Mouse (Mus musculus) neural tube, embryonic 14.5 days (tissue): ENCODE measurements around the gene Gm29797. TPM values are rescaled to one million over a fixed set of nuclear protein-coding genes. Genes with fewer than 3 reads are reported as not detected.
A peak's percentile ranks its signal among the peaks of the same experiment; 100 is the strongest.

ENCODE experiments used
- ATAC-seq: fragments of 200-750 bp; cut with Nextera tagmentation; 2 replicates; pipeline ENCODE4 v1.8.0; 2017; ENCODE audit warnings: low read depth, mild to moderate bottlenecking, moderate TSS enrichment, moderate library complexity
- H3K27ac ChIP-seq: fragments of 300-500 bp; sonication (generic); 2 replicates; pipeline ENCODE4 v1.5.1; 2014; ENCODE audit warnings: low read depth, mild to moderate bottlenecking, control low read depth, low read length, moderate library complexity, mixed read lengths
- H3K27me3 ChIP-seq: fragments of 300-500 bp; sonication (generic); 2 replicates; pipeline ENCODE4 v1.6.1; 2014; ENCODE audit warnings: low read length; ENCODE audit not compliant: control insufficient read depth, insufficient read depth
- H3K36me3 ChIP-seq: fragments of 300-500 bp; sonication (generic); 2 replicates; pipeline ENCODE4 v1.6.1; 2014; ENCODE audit warnings: low read length, mixed read lengths; ENCODE audit not compliant: control insufficient read depth, insufficient read depth
- H3K4me1 ChIP-seq: fragments of 300-500 bp; sonication (generic); 2 replicates; pipeline ENCODE4 v1.6.1; 2014; ENCODE audit warnings: low read length; ENCODE audit not compliant: control insufficient read depth, insufficient read depth
- H3K4me2 ChIP-seq: fragments of 300-500 bp; sonication (generic); 2 replicates; pipeline ENCODE4 v1.6.1; 2014; ENCODE audit warnings: mild to moderate bottlenecking, low read depth, low read length, control low read depth
- H3K4me3 ChIP-seq: fragments of 300-500 bp; sonication (generic); 2 replicates; pipeline ENCODE4 v1.5.1; 2014; ENCODE audit warnings: low read depth, low read length, control low read depth, mixed read lengths
- H3K9ac ChIP-seq: fragments of 300-500 bp; sonication (generic); replicated peaks from 2 replicates; pipeline ENCODE4 v1.6.1; 2014; ENCODE audit warnings: low read depth, mild to moderate bottlenecking, control low read depth, low read length, mixed read lengths
- H3K9me3 ChIP-seq: fragments of 300-500 bp; sonication (generic); 2 replicates; pipeline ENCODE4 v1.6.1; 2016; ENCODE audit warnings: low read length; ENCODE audit not compliant: control insufficient read depth
- WGBS: fragments of 180-500 bp; shearing (Covaris S2); extraction: QIAGEN DNeasy Blood & Tissue Kit; methylation state at CpG from one replicate; pipeline ENCODE4 v1.1.7; 2014; 5-methylcytosine and 5-hydroxymethylcytosine counted together
- polyA plus RNA-seq: library from polyadenylated mRNA; unstranded; fragments of >200 nt; fragmentation: Nextera tagmentation; extraction: Ambion mirVana; gene quantifications from 2 replicates; pipeline ENCODE4 v1.2.1, GENCODE M21; 2014

Gene Gm29797
- polyA plus RNA-seq, 1 experiment from 2014 or later: not detected

- peaks cover 9% of the 10 kb centered on the region for H3K4me1 ChIP-seq
- H3K4me3 ChIP-seq: no peak overlapping the region
- H3K4me2 ChIP-seq: no peak overlapping the region
- no peaks in the 10 kb centered on the region for H3K36me3 ChIP-seq
- H3K9ac ChIP-seq: no peak overlapping the region
- 65% methylated on average over 3 of the region's 3 CpGs for WGBS
- peaks cover under 1% of the 10 kb centered on the region; the same call in 1 of the 2 replicates for H3K27me3 ChIP-seq
- H3K9me3 ChIP-seq: no peaks in the 10 kb centered on the region
- H3K27ac ChIP-seq: no peak overlapping the region
- ATAC-seq: no peak
These were observed 20.9 kb downstream of the Gm29797 start for GRCm38 (mm10) chr2:181677755-181678098.

- ATAC-seq: peak; percentile 64; the same call in 1 of the 2 replicates
- H3K27ac ChIP-seq: no peak overlapping the region
- H3K4me3 ChIP-seq: no peak overlapping the region
- peaks cover 9% of the 10 kb centered on the region for H3K4me1 ChIP-seq
- H3K4me2 ChIP-seq: no peak overlapping the region
- H3K36me3 ChIP-seq: no peaks in the 10 kb centered on the region
- WGBS: 44% methylated on average over 1 of the region's 1 CpGs
- H3K9ac ChIP-seq: no peak overlapping the region
- H3K27me3 ChIP-seq: no peaks in the 10 kb centered on the region
- H3K9me3 ChIP-seq: no peaks in the 10 kb centered on the region
These were observed 21.9 kb downstream of the Gm29797 start for GRCm38 (mm10) chr2:181678780-181679179.

- H3K9ac ChIP-seq: peak within 1 kb of the TSS; percentile 84
- no peaks in the 10 kb centered on the region for H3K36me3 ChIP-seq
- peak within 1 kb of the TSS; percentile 94 for H3K4me2 ChIP-seq
- peak; percentile 65 for ATAC-seq
- H3K4me3 ChIP-seq: peak within 1 kb of the TSS; percentile 61
- H3K27ac ChIP-seq: peak within 1 kb of the TSS; percentile 60
- no peaks in the 10 kb centered on the region for H3K27me3 ChIP-seq
- no peaks in the 10 kb centered on the region for H3K9me3 ChIP-seq
- under 1% methylated on average over 64 of the region's 69 CpGs for WGBS
- peaks cover 9% of the 10 kb centered on the region for H3K4me1 ChIP-seq
These were observed 23.3 kb downstream of the Gm29797 start, which contains the start of gene Tcea2 for GRCm38 (mm10) chr2:181679951-181680715. Gene Tcea2 (plus strand): TSS chr2:181680310.

- peak overlapping the region; percentile 61 for H3K4me3 ChIP-seq
- peak overlapping the region; percentile 60; the same call in 1 of the 2 replicates for H3K27ac ChIP-seq
- H3K9me3 ChIP-seq: no peaks in the 10 kb centered on the region
- H3K36me3 ChIP-seq: no peaks in the 10 kb centered on the region
- WGBS: 22% methylated on average over 7 of the region's 7 CpGs
- peak overlapping the region; percentile 94 for H3K4me2 ChIP-seq
- H3K9ac ChIP-seq: peak overlapping the region; percentile 84
- no peaks in the 10 kb centered on the region for H3K27me3 ChIP-seq
- H3K4me1 ChIP-seq: peaks cover 9% of the 10 kb centered on the region
- ATAC-seq: peak; percentile 44
These were observed 23.9 kb downstream of the Gm29797 start for GRCm38 (mm10) chr2:181680716-181681117.

GRCm38 (mm10) chr2:181681978-181682377, 25.1 kb downstream of the Gm29797 start:
- Histone ChIP-seq H3K4me1 (peaks cover 9% of the 10 kb centered on the region), H3K36me3 (peaks cover 9% of the 10 kb centered on the region; the same call in 1 of the 2 replicates), H3K27me3 (no peaks in the 10 kb centered on the region), H3K27ac (no peak overlapping the region), H3K4me3 (no peak overlapping the region), H3K4me2 (no peak overlapping the region), H3K9ac (no peak overlapping the region), H3K9me3 (no peaks in the 10 kb centered on the region)
- WGBS: 89% methylated on average over 1 of the region's 1 CpGs
- no peak for ATAC-seq

GRCm38 (mm10) chr2:181683381-181683780, 26.5 kb downstream of the Gm29797 start:
- Histone ChIP-seq H3K36me3 (peaks cover 16% of the 10 kb centered on the region; the same call in 1 of the 2 replicates), H3K27ac (no peak overlapping the region), H3K4me2 (no peak overlapping the region), H3K4me3 (no peak overlapping the region), H3K9ac (no peak overlapping the region), H3K9me3 (no peaks in the 10 kb centered on the region), H3K27me3 (no peaks in the 10 kb centered on the region), H3K4me1 (peaks cover 9% of the 10 kb centered on the region)
- ATAC-seq: no peak
- 80% methylated on average over 4 of the region's 4 CpGs for WGBS

GRCm38 (mm10) chr2:181684713-181685112, 27.9 kb downstream of the Gm29797 start:
- no peak overlapping the region for H3K9ac ChIP-seq
- no peaks in the 10 kb centered on the region for H3K27me3 ChIP-seq
- no peak overlapping the region for H3K4me3 ChIP-seq
- no peaks in the 10 kb centered on the region for H3K9me3 ChIP-seq
- 97% methylated on average over 1 of the region's 1 CpGs for WGBS
- peaks cover 27% of the 10 kb centered on the region; the same call in 1 of the 2 replicates for H3K36me3 ChIP-seq
- no peak for ATAC-seq
- peaks cover 5% of the 10 kb centered on the region for H3K4me1 ChIP-seq
- no peak overlapping the region for H3K4me2 ChIP-seq
- no peak overlapping the region for H3K27ac ChIP-seq

- Histone ChIP-seq H3K4me1 (peaks cover 4% of the 10 kb centered on the region), H3K9ac (no peak overlapping the region), H3K9me3 (no peaks in the 10 kb centered on the region), H3K36me3 (peaks cover 27% of the 10 kb centered on the region; the same call in 1 of the 2 replicates), H3K4me2 (no peak overlapping the region), H3K27me3 (no peaks in the 10 kb centered on the region), H3K4me3 (no peak overlapping the region), H3K27ac (no peak overlapping the region)
- ATAC-seq: no peak
- WGBS: 92% methylated on average over 4 of the region's 4 CpGs
These were observed 28.9 kb downstream of the Gm29797 start for GRCm38 (mm10) chr2:181685686-181686085.

GRCm38 (mm10) chr2:181687586-181687985, 30.8 kb downstream of the Gm29797 start:
- Histone ChIP-seq H3K4me3 (no peak overlapping the region), H3K9ac (no peak overlapping the region), H3K36me3 (peaks cover 27% of the 10 kb centered on the region; the same call in 1 of the 2 replicates), H3K27me3 (no peaks in the 10 kb centered on the region), H3K9me3 (no peaks in the 10 kb centered on the region), H3K27ac (no peak overlapping the region), H3K4me1 (0 out of 2 replicates have a peak, but pooled peaks cover 1% of the 10 kb centered on the region), H3K4me2 (no peak overlapping the region)
- 92% methylated on average over 8 of the region's 8 CpGs for WGBS
- ATAC-seq: no peak
